Comparison of ENCODE assay signal across 16 mouse cellular contexts in genomic region chr2:119388266-119388665, GRCm38 (mm10).
"Had no signal": no experiment of that assay in that cellular context is flagged by ENCODE, and none has a peak within 500 bp of the region (broad histone marks: within the 10 kb centered on the region; RNA-seq: fewer than 3 reads in every experiment).

No protein-coding gene starts in this region.

- H3K4me3 ChIP-seq: kidney, embryonic 15.5 days; left cerebral cortex, adult 2 months; limb, embryonic 10.5 days; liver, embryonic 15.5 days; megakaryocyte, embryonic 14.5 days; neural tube, embryonic 13.5 days had no signal

- ATAC-seq: midbrain, embryonic 16.5 days had no signal

- H3K27me3 ChIP-seq: kidney, embryonic 15.5 days; liver, embryonic 15.5 days; megakaryocyte, embryonic 14.5 days; neural tube, embryonic 13.5 days had no signal

- H3K9ac ChIP-seq: kidney, embryonic 15.5 days; liver, embryonic 15.5 days; neural tube, embryonic 13.5 days had no signal

- DNase-seq: kidney, postnatal 14 days; lung, adult 2 months; lung, postnatal 10 days; right cerebral cortex, postnatal 25 days; thymus, adult 2 months; thymus, postnatal 25 days had no signal

- H3K27ac ChIP-seq: kidney, embryonic 15.5 days; left cerebral cortex, adult 2 months; limb, embryonic 10.5 days; liver, embryonic 15.5 days; macrophage; neural tube, embryonic 13.5 days had no signal

- H3K4me1 ChIP-seq: kidney, embryonic 15.5 days; limb, embryonic 10.5 days; liver, embryonic 15.5 days; neural tube, embryonic 13.5 days had no signal

- H3K9me3 ChIP-seq: kidney, embryonic 15.5 days; limb, embryonic 10.5 days; liver, embryonic 15.5 days; megakaryocyte, embryonic 14.5 days; neural tube, embryonic 13.5 days had no signal

- H3K4me2 ChIP-seq: kidney, embryonic 15.5 days; liver, embryonic 11.5 days; liver, embryonic 15.5 days; midbrain, embryonic 11.5 days; neural tube, embryonic 13.5 days had no signal
